In the genomic region with DNA sequence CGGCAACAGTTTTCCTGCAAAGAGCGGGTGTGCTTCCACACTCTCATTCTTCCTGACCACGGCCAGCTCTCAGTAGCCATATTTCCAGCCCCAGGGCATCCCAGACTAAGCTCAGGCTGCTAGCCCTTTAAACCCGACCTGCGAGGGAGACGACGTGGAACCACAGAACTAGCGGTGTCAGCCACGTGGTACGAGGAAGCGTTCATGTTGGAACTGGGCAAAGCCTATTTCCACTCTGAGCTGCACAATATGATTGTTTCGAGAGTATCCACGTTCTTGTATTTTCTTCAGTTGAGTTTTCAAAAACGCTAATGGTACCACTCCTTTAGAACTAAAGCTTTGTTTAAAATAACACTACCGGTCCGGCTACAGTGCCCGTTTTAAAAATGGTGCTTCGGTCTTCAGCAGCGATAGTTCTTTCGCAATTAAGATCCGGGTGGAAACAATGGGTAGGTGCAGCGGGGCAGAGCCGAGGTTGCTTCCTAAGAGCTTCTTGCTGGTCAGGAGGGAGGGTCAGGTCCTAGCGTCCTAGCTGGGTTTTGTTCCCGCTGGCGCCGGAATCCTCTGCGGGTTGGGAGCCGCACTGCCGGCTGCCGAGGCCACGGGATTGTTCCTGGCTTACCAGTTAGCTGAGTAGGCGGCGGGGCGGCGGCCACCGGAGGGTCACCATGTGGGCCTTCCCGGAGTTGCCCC, we compare ENCODE assay signal across 8 mouse cellular contexts. TPM values are rescaled to one million over a fixed set of nuclear protein-coding genes. Genes with fewer than 3 reads are reported as not detected.
DNase-seq lines count a peak whose midpoint lies in the region; ATAC-seq and TF ChIP-seq lines count a peak whose summit lies in the region.

No protein-coding gene starts in this region.

- peak overlapping the region; percentile 77 to 92 for H3K4me3 ChIP-seq in ES-E14 (ENCODE audit: insufficient read depth in 1 of 2, low read depth in 1 of 2, low read length in 2 of 2, poor library complexity in 1 of 2, severe bottlenecking in 1 of 2)
- peak overlapping the region; percentile 83 for H3K4me3 ChIP-seq in forebrain, embryonic 15.5 days
- H3K4me3 ChIP-seq in liver, postnatal 0 days (ENCODE audit: low read depth, low read length): peak overlapping the region; percentile 86
- H3K4me3 ChIP-seq in neural tube, embryonic 14.5 days (ENCODE audit: low read depth, low read length): peak overlapping the region; percentile 48
- peak overlapping the region; percentile 95 for H3K4me3 ChIP-seq in testis, adult 2 months (ENCODE audit: control insufficient read depth, low read depth, low read length)

- WGBS in forebrain, embryonic 15.5 days: under 1% methylated on average over 38 of the region's 38 CpGs
- WGBS in large intestine, adult 2 months: under 1% methylated on average over 38 of the region's 38 CpGs
- WGBS in liver, postnatal 0 days (ENCODE audit: insufficient replicate concordance): under 1% methylated on average over 38 of the region's 38 CpGs
- under 1% methylated on average over 38 of the region's 38 CpGs for WGBS in neural tube, embryonic 14.5 days

- TF ChIP-seq POLR2A in testis, adult 2 months (IDR thresholded peaks at IDR 0.05; ENCODE audit: control insufficient read depth, low read depth, low read length): peak; percentile 60

- peaks cover 2 to 3% of the 10 kb centered on the region in 2 experiments; a peak in 2 of 4 replicates for H3K4me1 ChIP-seq in ES-E14 (ENCODE audit: control insufficient read depth in 2 of 2, insufficient read depth in 2 of 2, low read length in 2 of 2, poor library complexity in 1 of 2)
- peaks cover 17% of the 10 kb centered on the region for H3K4me1 ChIP-seq in forebrain, embryonic 15.5 days
- peaks cover 15% of the 10 kb centered on the region for H3K4me1 ChIP-seq in liver, postnatal 0 days (ENCODE audit: insufficient read depth)
- H3K4me1 ChIP-seq in neural tube, embryonic 14.5 days (ENCODE audit: control insufficient read depth, insufficient read depth, low read length): peaks cover 12% of the 10 kb centered on the region
- peaks cover 19% of the 10 kb centered on the region for H3K4me1 ChIP-seq in testis, adult 2 months (ENCODE audit: control insufficient read depth, insufficient read depth, low read length)

- H3K36me3 ChIP-seq in ES-E14 (ENCODE audit: control insufficient read depth, insufficient read depth, low read length, poor library complexity, severe bottlenecking): peaks cover 4% of the 10 kb centered on the region; the same call in 1 of the 2 replicates
- peaks cover 19% of the 10 kb centered on the region for H3K36me3 ChIP-seq in forebrain, embryonic 15.5 days
- peaks cover 15% of the 10 kb centered on the region for H3K36me3 ChIP-seq in liver, postnatal 0 days (replicated peaks; ENCODE audit: insufficient read depth, low read length)
- H3K36me3 ChIP-seq in neural tube, embryonic 14.5 days (ENCODE audit: control insufficient read depth, insufficient read depth, low read length): peaks cover 8% of the 10 kb centered on the region; the same call in 1 of the 2 replicates
- peaks cover 2% of the 10 kb centered on the region; the same call in 1 of the 2 replicates for H3K36me3 ChIP-seq in testis, adult 2 months (ENCODE audit: control insufficient read depth, insufficient read depth, low read length)

- peak overlapping the region; percentile 92 for H3K9ac ChIP-seq in ES-E14 (ENCODE audit: insufficient read depth, low read depth, low read length, poor library complexity, severe bottlenecking)
- peak overlapping the region; percentile 84 for H3K9ac ChIP-seq in forebrain, embryonic 15.5 days (replicated peaks)
- H3K9ac ChIP-seq in liver, postnatal 0 days (replicated peaks): peak overlapping the region; percentile 90
- peak overlapping the region; percentile 67 for H3K9ac ChIP-seq in neural tube, embryonic 14.5 days (replicated peaks; ENCODE audit: low read depth, low read length)

- peak overlapping the region; percentile 74 for H3K4me2 ChIP-seq in forebrain, embryonic 15.5 days (replicated peaks)
- peak overlapping the region; percentile 87 for H3K4me2 ChIP-seq in liver, postnatal 0 days (ENCODE audit: low read depth, low read length)
- H3K4me2 ChIP-seq in neural tube, embryonic 14.5 days (ENCODE audit: low read depth, low read length): peak overlapping the region; percentile 83

- intact Hi-C loops in heart, postnatal 14 days (cut with DNase I): loop anchor here (1.0 to 2.0 kb wide), 2 partner anchors 8 to 20 kb away; a partner anchor contains a TSS

- ATAC-seq in forebrain, embryonic 15.5 days (replicated peaks): peak; percentile 93
- peak; percentile 93 for ATAC-seq in liver, postnatal 0 days
- ATAC-seq in neural tube, embryonic 14.5 days (ENCODE audit: low read depth): peak; percentile 92

- no peaks in the 10 kb centered on the region for H3K27me3 ChIP-seq in forebrain, embryonic 15.5 days
- no peaks in the 10 kb centered on the region for H3K27me3 ChIP-seq in liver, postnatal 0 days (ENCODE audit: insufficient read depth, low read length)
- H3K27me3 ChIP-seq in neural tube, embryonic 14.5 days (ENCODE audit: control insufficient read depth, insufficient read depth, low read length): no peaks in the 10 kb centered on the region
- no peaks in the 10 kb centered on the region for H3K27me3 ChIP-seq in testis, adult 2 months (ENCODE audit: control insufficient read depth, insufficient read depth, low read length)

- TF ChIP-seq EP300 in liver, postnatal 0 days (IDR thresholded peaks at IDR 0.05; ENCODE audit: low read depth): peak; percentile 56

- peak overlapping the region; percentile 59 for H3K27ac ChIP-seq in ES-E14 (ENCODE audit: insufficient read depth, low read depth, low read length, poor library complexity, severe bottlenecking)
- H3K27ac ChIP-seq in forebrain, embryonic 15.5 days (replicated peaks): peak overlapping the region; percentile 87
- H3K27ac ChIP-seq in liver, postnatal 0 days (ENCODE audit: low read depth): peak overlapping the region; percentile 93
- peak overlapping the region; percentile 63 for H3K27ac ChIP-seq in neural tube, embryonic 14.5 days (ENCODE audit: low read depth, low read length)
- peak overlapping the region; percentile 90 for H3K27ac ChIP-seq in testis, adult 2 months (ENCODE audit: control insufficient read depth, insufficient read depth, low read depth, low read length)

- in situ Hi-C loops in ES-E14 (cut with MboI; ENCODE audit: low sequenced_read_pairs in 2 of 2, unreplicated experiment in 2 of 2): no loop called here

- TF ChIP-seq CTCF in liver, postnatal 0 days (IDR thresholded peaks at IDR 0.05; ENCODE audit: low read depth): no peak
- no peak for TF ChIP-seq CTCF in testis, adult 2 months (IDR thresholded peaks at IDR 0.05; ENCODE audit: control insufficient read depth, insufficient read depth, insufficient replicate concordance, low read depth, low read length)

- DNase-seq in ES-E14 (ENCODE audit: low read depth, low spot score): peak; percentile 73
- peak; percentile 83 to 92 for DNase-seq in cerebellum, adult 18-20 months
- peak; percentile 77 to 82 for DNase-seq in heart, postnatal 14 days
- peak; percentile 80 for DNase-seq in large intestine, adult 2 months (ENCODE audit: low read depth, low spot score)
- peak; percentile 80 for DNase-seq in liver, postnatal 0 days

- H3K9me3 ChIP-seq in ES-E14 (ENCODE audit: control insufficient read depth, insufficient read depth, low read depth, low read length): no peaks in the 10 kb centered on the region
- no peaks in the 10 kb centered on the region for H3K9me3 ChIP-seq in forebrain, embryonic 15.5 days
- no peaks in the 10 kb centered on the region for H3K9me3 ChIP-seq in liver, postnatal 0 days (ENCODE audit: low read length)
- no peaks in the 10 kb centered on the region for H3K9me3 ChIP-seq in neural tube, embryonic 14.5 days (ENCODE audit: control insufficient read depth, low read length)

RNA-seq across cellular contexts. Expression of a gene that starts 0.7 kb away (rescaled TPM):
- 16.3 and 17.9 TPM in 2 replicates for total RNA-seq in ES-E14 (2012; rRNA removed)
- 32.2 and 32.5 TPM in 2 replicates for polyA plus RNA-seq in forebrain, embryonic 15.5 days (2015; fragmentation: Nextera tagmentation; extraction: Ambion mirVana)
- total RNA-seq in heart, postnatal 14 days (2021): 10 to 100 TPM; 18.8 to 21.0 TPM
- polyA plus RNA-seq in large intestine, adult 2 months (2012; rRNA removed): 71.4 and 79.3 TPM in 2 replicates
- polyA plus RNA-seq in liver, postnatal 0 days (2015; fragmentation: Nextera tagmentation; extraction: Ambion mirVana): 19.0 and 19.4 TPM in 2 replicates
- 35.3 and 35.9 TPM in 2 replicates for polyA plus RNA-seq in neural tube, embryonic 14.5 days (2014; fragmentation: Nextera tagmentation; extraction: Ambion mirVana)
- polyA plus RNA-seq in testis, adult 2 months (2012; rRNA removed): 6.5 and 6.7 TPM in 2 replicates

RNA-seq across cellular contexts. Expression of a gene that starts 6.4 kb away (rescaled TPM):
- total RNA-seq in ES-E14 (2012; rRNA removed): 9.0 and 13.9 TPM in 2 replicates
- polyA plus RNA-seq in forebrain, embryonic 15.5 days (2015; fragmentation: Nextera tagmentation; extraction: Ambion mirVana): 21.5 and 24.2 TPM in 2 replicates
- total RNA-seq in heart, postnatal 14 days (2021): 10 to 100 TPM; 15.8 to 16.6 TPM
- 114 and 159 TPM in 2 replicates for polyA plus RNA-seq in large intestine, adult 2 months (2012; rRNA removed)
- polyA plus RNA-seq in liver, postnatal 0 days (2015; fragmentation: Nextera tagmentation; extraction: Ambion mirVana): 10.1 and 11.4 TPM in 2 replicates
- polyA plus RNA-seq in neural tube, embryonic 14.5 days (2014; fragmentation: Nextera tagmentation; extraction: Ambion mirVana): 19.0 and 21.9 TPM in 2 replicates
- polyA plus RNA-seq in testis, adult 2 months (2012; rRNA removed): 16.4 and 20.7 TPM in 2 replicates

RNA-seq across cellular contexts. Expression of a gene that starts 8.0 kb away (rescaled TPM):
- total RNA-seq in ES-E14 (2012; rRNA removed): 967 and 1,137 TPM in 2 replicates
- polyA plus RNA-seq in forebrain, embryonic 15.5 days (2015; fragmentation: Nextera tagmentation; extraction: Ambion mirVana): 232 and 253 TPM in 2 replicates
- 10 to 100 TPM; 21.6 to 35.0 TPM for total RNA-seq in heart, postnatal 14 days (2021)
- 149 and 167 TPM in 2 replicates for polyA plus RNA-seq in large intestine, adult 2 months (2012; rRNA removed)
- 152 and 164 TPM in 2 replicates for polyA plus RNA-seq in liver, postnatal 0 days (2015; fragmentation: Nextera tagmentation; extraction: Ambion mirVana)
- 92.3 and 94.3 TPM in 2 replicates for polyA plus RNA-seq in neural tube, embryonic 14.5 days (2014; fragmentation: Nextera tagmentation; extraction: Ambion mirVana)
- 107 TPM in 2 replicates for polyA plus RNA-seq in testis, adult 2 months (2012; rRNA removed)

RNA-seq across cellular contexts. Expression of a gene that starts 17.5 kb away (rescaled TPM):
- total RNA-seq in ES-E14 (2012; rRNA removed): 69.9 and 71.3 TPM in 2 replicates
- polyA plus RNA-seq in forebrain, embryonic 15.5 days (2015; fragmentation: Nextera tagmentation; extraction: Ambion mirVana): 66.3 and 71.2 TPM in 2 replicates
- 10 to 100 TPM; 44.4 to 46.8 TPM for total RNA-seq in heart, postnatal 14 days (2021)
- polyA plus RNA-seq in large intestine, adult 2 months (2012; rRNA removed): 51.9 and 52.9 TPM in 2 replicates
- polyA plus RNA-seq in liver, postnatal 0 days (2015; fragmentation: Nextera tagmentation; extraction: Ambion mirVana): 517 and 539 TPM in 2 replicates
- 58.3 and 58.4 TPM in 2 replicates for polyA plus RNA-seq in neural tube, embryonic 14.5 days (2014; fragmentation: Nextera tagmentation; extraction: Ambion mirVana)
- 18.2 and 19.3 TPM in 2 replicates for polyA plus RNA-seq in testis, adult 2 months (2012; rRNA removed)

RNA-seq across cellular contexts. Expression of a gene that starts 21.0 kb away (rescaled TPM):
- total RNA-seq in ES-E14 (2012; rRNA removed): 29.1 and 38.3 TPM in 2 replicates
- 33.4 and 35.4 TPM in 2 replicates for polyA plus RNA-seq in forebrain, embryonic 15.5 days (2015; fragmentation: Nextera tagmentation; extraction: Ambion mirVana)
- 10 to 100 TPM; 11.0 to 11.4 TPM for total RNA-seq in heart, postnatal 14 days (2021)
- polyA plus RNA-seq in large intestine, adult 2 months (2012; rRNA removed): 18.4 and 32.8 TPM in 2 replicates
- 4.5 and 6.3 TPM in 2 replicates for polyA plus RNA-seq in liver, postnatal 0 days (2015; fragmentation: Nextera tagmentation; extraction: Ambion mirVana)
- polyA plus RNA-seq in neural tube, embryonic 14.5 days (2014; fragmentation: Nextera tagmentation; extraction: Ambion mirVana): 21.9 and 23.2 TPM in 2 replicates
- 13.1 and 16.0 TPM in 2 replicates for polyA plus RNA-seq in testis, adult 2 months (2012; rRNA removed)

Comparison
In these comparisons a context has a peak if more than half of its experiments do, and no peak if none do; other contexts are left out.
1. Peak in every context shown above with its lines: DNase-seq, ATAC-seq, H3K4me3 ChIP-seq and H3K27ac ChIP-seq.